In the genomic region with DNA sequence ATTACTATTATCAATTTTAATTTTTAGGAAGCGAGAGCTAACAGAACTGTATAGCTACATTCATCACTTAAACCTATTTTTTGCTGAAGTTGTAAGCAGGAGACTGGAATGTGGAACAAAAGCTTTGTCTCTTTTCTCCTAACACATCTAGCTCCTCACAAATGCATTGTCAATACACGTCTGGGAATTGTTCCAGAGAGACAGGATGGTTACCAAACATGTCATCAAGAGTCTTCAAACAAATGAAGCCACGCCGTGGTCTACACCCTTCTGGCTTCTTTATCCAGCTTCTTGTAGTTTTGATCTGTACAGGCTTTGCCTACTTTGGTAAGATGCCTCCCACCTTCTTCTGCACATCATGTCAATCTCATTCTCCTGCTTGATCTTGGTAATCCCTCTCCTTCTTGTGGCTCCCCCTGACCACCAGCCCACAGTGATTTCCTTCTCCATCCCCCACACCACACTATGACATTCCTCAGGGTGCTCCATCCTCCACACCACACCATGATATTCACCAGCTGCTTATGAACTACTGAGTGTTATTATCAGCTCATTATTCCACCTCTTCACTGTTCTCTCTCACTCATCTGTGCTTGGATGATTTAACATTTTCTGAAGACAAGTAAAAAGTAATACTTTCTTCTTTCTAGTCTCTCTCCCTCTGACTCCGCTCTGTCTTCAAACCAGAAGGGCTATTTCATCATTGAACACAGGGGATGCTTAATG, we compare ENCODE assay signal across 16 mouse cellular contexts.
"Had no signal": no experiment of that assay in that cellular context is flagged by ENCODE, and none has a peak within 500 bp of the region (broad histone marks: within the 10 kb centered on the region; RNA-seq: fewer than 3 reads in every experiment).

No protein-coding gene starts in this region.

- H3K4me3 ChIP-seq: liver, embryonic 15.5 days; megakaryocyte, embryonic 14.5 days; midbrain, embryonic 13.5 days; midbrain, embryonic 15.5 days; neural tube, embryonic 12.5 days; stomach, embryonic 15.5 days had no signal

- H3K9ac ChIP-seq: liver, embryonic 15.5 days; liver, postnatal 0 days; midbrain, embryonic 13.5 days; midbrain, embryonic 15.5 days; neural tube, embryonic 12.5 days; stomach, embryonic 15.5 days had no signal

- ATAC-seq: liver, postnatal 0 days; midbrain, embryonic 13.5 days; midbrain, embryonic 15.5 days had no signal

- H3K27me3 ChIP-seq: liver, embryonic 15.5 days; megakaryocyte, embryonic 14.5 days; midbrain, embryonic 13.5 days; midbrain, embryonic 15.5 days; neural tube, embryonic 12.5 days; stomach, embryonic 15.5 days had no signal

- H3K4me1 ChIP-seq: liver, embryonic 15.5 days; megakaryocyte, embryonic 14.5 days; midbrain, embryonic 13.5 days; midbrain, embryonic 15.5 days; neural tube, embryonic 12.5 days; stomach, embryonic 15.5 days had no signal

- H3K36me3 ChIP-seq: liver, embryonic 15.5 days; midbrain, embryonic 13.5 days; midbrain, embryonic 15.5 days; neural tube, embryonic 12.5 days; stomach, embryonic 15.5 days had no signal

- H3K4me2 ChIP-seq: liver, embryonic 15.5 days; midbrain, embryonic 11.5 days; midbrain, embryonic 13.5 days; midbrain, embryonic 15.5 days; neural tube, embryonic 12.5 days; stomach, embryonic 15.5 days had no signal

- H3K27ac ChIP-seq: liver, embryonic 15.5 days; macrophage; midbrain, embryonic 13.5 days; midbrain, embryonic 15.5 days; neural tube, embryonic 12.5 days; stomach, embryonic 15.5 days; stomach, postnatal 0 days had no signal

- H3K9me3 ChIP-seq: liver, embryonic 15.5 days; midbrain, embryonic 13.5 days; midbrain, embryonic 15.5 days; neural tube, embryonic 12.5 days; stomach, embryonic 15.5 days had no signal

- DNase-seq: liver, postnatal 0 days; lung, adult 2 months; lung, postnatal 14 days; right cerebral cortex, postnatal 25 days; thymus, adult 2 months; thymus, postnatal 25 days; thymus, postnatal 4 days had no signal
